Mouse (Mus musculus): ENCODE data around the gene Igsf21. TPM values are rescaled to one million over a fixed set of nuclear protein-coding genes. Genes with fewer than 3 reads are reported as not detected.

The Igsf21 gene
- polyA plus RNA-seq, 1 experiment from 2014 or later, result 0.10 TPM

- WGBS, result 31% methylated on average over 9 of the region's 9 CpGs
- Histone ChIP-seq H3K27ac (no peak overlapping the region), H3K4me3 (no peak overlapping the region), H3K4me2 (no peak overlapping the region), H3K4me1 (replicated peaks) (0 out of 2 replicates have a peak, but pooled peaks cover 4% of the 10 kb centered on the region), H3K9me3 (replicated peaks) (no peaks in the 10 kb centered on the region), H3K27me3 (peaks cover 36% of the 10 kb centered on the region), H3K9ac (no peak overlapping the region), H3K36me3 (no peaks in the 10 kb centered on the region)
- ATAC-seq (replicated peaks; ENCODE audit: insufficient number of reproducible peaks, insufficient read depth, low FRiP score, low read depth), result no peak
Observed at GRCm38 (mm10) chr4:140131625-140132321, 114.8 kb downstream of the Igsf21 start.

- no peaks in the 10 kb centered on the region for H3K36me3 ChIP-seq
- no peak overlapping the region for H3K27ac ChIP-seq
- no peak overlapping the region for H3K9ac ChIP-seq
- 0 out of 2 replicates have a peak, but pooled peaks cover 4% of the 10 kb centered on the region for H3K4me1 ChIP-seq (replicated peaks)
- H3K9me3 ChIP-seq (replicated peaks), result no peaks in the 10 kb centered on the region
- peaks cover 36% of the 10 kb centered on the region for H3K27me3 ChIP-seq
- H3K4me2 ChIP-seq, result no peak overlapping the region
- no peak overlapping the region for H3K4me3 ChIP-seq
- ATAC-seq (replicated peaks; ENCODE audit: insufficient number of reproducible peaks, insufficient read depth, low FRiP score, low read depth), result no peak
- 5% methylated on average over 5 of the region's 5 CpGs for WGBS
Observed at GRCm38 (mm10) chr4:140131201-140131600, 115.4 kb downstream of the Igsf21 start.

- WGBS, result 40% methylated on average over 12 of the region's 12 CpGs
Observed at GRCm38 (mm10) chr4:140129553-140130275, 116.9 kb downstream of the Igsf21 start.

GRCm38 (mm10) chr4:140128116-140128515, 118.5 kb downstream of the Igsf21 start:
- Histone ChIP-seq H3K9ac (no peak overlapping the region), H3K36me3 (no peaks in the 10 kb centered on the region), H3K9me3 (replicated peaks) (no peaks in the 10 kb centered on the region), H3K4me3 (no peak overlapping the region), H3K27me3 (peaks cover 36% of the 10 kb centered on the region), H3K4me1 (replicated peaks) (0 out of 2 replicates have a peak, but pooled peaks cover 4% of the 10 kb centered on the region), H3K27ac (no peak overlapping the region), H3K4me2 (no peak overlapping the region)
- no peak for ATAC-seq (replicated peaks; ENCODE audit: insufficient number of reproducible peaks, insufficient read depth, low FRiP score, low read depth)
- 60% methylated on average over 11 of the region's 11 CpGs for WGBS

More at GRCm38 (mm10) chr4:140129553-140130275, 116.9 kb downstream of the Igsf21 start:
- no peaks in the 10 kb centered on the region for H3K9me3 ChIP-seq (replicated peaks)
- no peak for ATAC-seq (replicated peaks; ENCODE audit: insufficient number of reproducible peaks, insufficient read depth, low FRiP score, low read depth)
- H3K9ac ChIP-seq, result no peak overlapping the region
- H3K4me3 ChIP-seq, result no peak overlapping the region
- H3K27ac ChIP-seq, result no peak overlapping the region
- H3K36me3 ChIP-seq, result no peaks in the 10 kb centered on the region
- peaks cover 36% of the 10 kb centered on the region for H3K27me3 ChIP-seq
- H3K4me1 ChIP-seq (replicated peaks), result 0 out of 2 replicates have a peak, but pooled peaks cover 4% of the 10 kb centered on the region
- no peak overlapping the region for H3K4me2 ChIP-seq

GRCm38 (mm10) chr4:140125806-140126205, 120.8 kb downstream of the Igsf21 start:
- H3K4me1 ChIP-seq (replicated peaks), result 0 out of 2 replicates have a peak, but pooled peaks cover 4% of the 10 kb centered on the region
- H3K36me3 ChIP-seq, result no peaks in the 10 kb centered on the region
- no peak overlapping the region for H3K4me3 ChIP-seq
- no peak for ATAC-seq (replicated peaks; ENCODE audit: insufficient number of reproducible peaks, insufficient read depth, low FRiP score, low read depth)
- H3K9me3 ChIP-seq (replicated peaks), result no peaks in the 10 kb centered on the region
- peaks cover 14% of the 10 kb centered on the region for H3K27me3 ChIP-seq
- no peak overlapping the region for H3K9ac ChIP-seq
- H3K27ac ChIP-seq, result no peak overlapping the region
- WGBS, result 76% methylated on average over 7 of the region's 7 CpGs
- H3K4me2 ChIP-seq, result no peak overlapping the region

- ATAC-seq (replicated peaks; ENCODE audit: insufficient number of reproducible peaks, insufficient read depth, low FRiP score, low read depth), result no peak
- WGBS, result 70% methylated on average over 5 of the region's 5 CpGs
- no peak overlapping the region for H3K4me3 ChIP-seq
- H3K9me3 ChIP-seq (replicated peaks), result no peaks in the 10 kb centered on the region
- H3K27me3 ChIP-seq, result peaks cover 10% of the 10 kb centered on the region
- H3K9ac ChIP-seq, result no peak overlapping the region
- H3K27ac ChIP-seq, result no peak overlapping the region
- H3K4me1 ChIP-seq (replicated peaks), result no peaks in the 10 kb centered on the region
- no peak overlapping the region for H3K4me2 ChIP-seq
- H3K36me3 ChIP-seq, result no peaks in the 10 kb centered on the region
Observed at GRCm38 (mm10) chr4:140122534-140122933, 124.0 kb downstream of the Igsf21 start.

GRCm38 (mm10) chr4:140117275-140117691, 129.3 kb downstream of the Igsf21 start:
- Histone ChIP-seq H3K36me3 (no peaks in the 10 kb centered on the region), H3K27ac (no peak overlapping the region), H3K27me3 (peaks cover 12% of the 10 kb centered on the region; the same call in 1 of the 2 replicates), H3K9me3 (replicated peaks) (no peaks in the 10 kb centered on the region), H3K9ac (no peak overlapping the region), H3K4me2 (no peak overlapping the region), H3K4me3 (no peak overlapping the region), H3K4me1 (replicated peaks) (no peaks in the 10 kb centered on the region)
- 93% methylated on average over 7 of the region's 7 CpGs for WGBS
- ATAC-seq (replicated peaks; ENCODE audit: insufficient number of reproducible peaks, insufficient read depth, low FRiP score, low read depth), result no peak

GRCm38 (mm10) chr4:140115756-140116155, 130.8 kb downstream of the Igsf21 start:
- WGBS, result 75% methylated on average over 9 of the region's 9 CpGs
- Histone ChIP-seq H3K27me3 (peaks cover 12% of the 10 kb centered on the region; the same call in 1 of the 2 replicates), H3K27ac (no peak overlapping the region), H3K36me3 (no peaks in the 10 kb centered on the region), H3K9me3 (replicated peaks) (no peaks in the 10 kb centered on the region), H3K4me1 (replicated peaks) (no peaks in the 10 kb centered on the region), H3K9ac (no peak overlapping the region), H3K4me3 (no peak overlapping the region), H3K4me2 (no peak overlapping the region)
- ATAC-seq (replicated peaks; ENCODE audit: insufficient number of reproducible peaks, insufficient read depth, low FRiP score, low read depth), result no peak

- no peaks in the 10 kb centered on the region for H3K4me1 ChIP-seq (replicated peaks)
- H3K9ac ChIP-seq, result no peak overlapping the region
- no peak overlapping the region for H3K4me3 ChIP-seq
- H3K27ac ChIP-seq, result no peak overlapping the region
- peaks cover 18% of the 10 kb centered on the region for H3K27me3 ChIP-seq
- no peaks in the 10 kb centered on the region for H3K36me3 ChIP-seq
- WGBS, result 80% methylated on average over 6 of the region's 6 CpGs
- no peaks in the 10 kb centered on the region for H3K9me3 ChIP-seq (replicated peaks)
- no peak overlapping the region for H3K4me2 ChIP-seq
- no peak for ATAC-seq (replicated peaks; ENCODE audit: insufficient number of reproducible peaks, insufficient read depth, low FRiP score, low read depth)
Observed at GRCm38 (mm10) chr4:140115053-140115452, 131.5 kb downstream of the Igsf21 start.

GRCm38 (mm10) chr4:140113690-140114475, 132.7 kb downstream of the Igsf21 start:
- H3K36me3 ChIP-seq, result no peaks in the 10 kb centered on the region
- no peak overlapping the region for H3K4me3 ChIP-seq
- WGBS, result 76% methylated on average over 18 of the region's 18 CpGs
- no peak for ATAC-seq (replicated peaks; ENCODE audit: insufficient number of reproducible peaks, insufficient read depth, low FRiP score, low read depth)
- H3K27ac ChIP-seq, result no peak overlapping the region
- H3K9ac ChIP-seq, result no peak overlapping the region
- H3K9me3 ChIP-seq (replicated peaks), result no peaks in the 10 kb centered on the region
- peaks cover 30% of the 10 kb centered on the region for H3K27me3 ChIP-seq
- H3K4me2 ChIP-seq, result no peak overlapping the region
- H3K4me1 ChIP-seq (replicated peaks), result peaks cover 7% of the 10 kb centered on the region; the same call in 1 of the 2 replicates

GRCm38 (mm10) chr4:140109626-140109948, 137.0 kb downstream of the Igsf21 start:
- no peaks in the 10 kb centered on the region for H3K9me3 ChIP-seq (replicated peaks)
- peak overlapping the region; percentile 59 for H3K4me2 ChIP-seq
- H3K27me3 ChIP-seq, result peaks cover 61% of the 10 kb centered on the region
- 42% methylated on average over 6 of the region's 6 CpGs for WGBS
- H3K4me3 ChIP-seq, result no peak overlapping the region; the same call in 1 of the 2 replicates
- H3K36me3 ChIP-seq, result no peaks in the 10 kb centered on the region
- no peak overlapping the region for H3K27ac ChIP-seq
- H3K9ac ChIP-seq, result no peak overlapping the region
- H3K4me1 ChIP-seq (replicated peaks), result peaks cover 10% of the 10 kb centered on the region; the same call in 1 of the 2 replicates
- no peak for ATAC-seq (replicated peaks; ENCODE audit: insufficient number of reproducible peaks, insufficient read depth, low FRiP score, low read depth)
